Mouse (Mus musculus) C2C12 (cell line): ENCODE results near the gene Kdm2a. TPM values are rescaled to one million over a fixed set of nuclear protein-coding genes. Genes with fewer than 3 reads are reported as not detected.

Experiments used
- H3K27me3 ChIP-seq: one replicate; pipeline ENCODE4 v1.6.1; 2011; ENCODE audit not compliant: control insufficient read depth, insufficient read depth, insufficient read length
- H3K36me3 ChIP-seq: one replicate; pipeline ENCODE4 v1.6.1; 2011; ENCODE audit not compliant: control insufficient read depth, insufficient read depth
- H3K4me3 ChIP-seq: one replicate; pipeline ENCODE4 v1.5.1; 2011; ENCODE audit warnings: mild to moderate bottlenecking, control low read depth; ENCODE audit not compliant: poor library complexity, insufficient read depth, severe bottlenecking
- H3K79me2 ChIP-seq: one replicate; pipeline ENCODE4 v1.6.1; 2011; ENCODE audit not compliant: control insufficient read depth, insufficient read depth
- H3K79me3 ChIP-seq: one replicate; pipeline ENCODE4 v1.6.1; 2011; ENCODE audit warnings: low read depth, control low read depth
- H3ac ChIP-seq: one replicate; pipeline ENCODE3; 2011; ENCODE audit warnings: low read depth; ENCODE audit not compliant: control insufficient read depth, insufficient read length
- CEBPB ChIP-seq: IDR thresholded peaks from one replicate; pipeline ENCODE4 v1.6.1; 2011; ENCODE audit warnings: low read depth, mild to moderate bottlenecking, control low read depth, moderate library complexity
- CTCF ChIP-seq: IDR thresholded peaks from one replicate; pipeline ENCODE4 v1.5.1; 2011; ENCODE audit not compliant: control insufficient read depth, insufficient read depth, insufficient read length
- FOSL1 ChIP-seq: IDR thresholded peaks from one replicate; pipeline ENCODE4 v1.8.0; 2011; ENCODE audit warnings: mild to moderate bottlenecking, low read length; ENCODE audit not compliant: poor library complexity, insufficient read depth, severe bottlenecking
- MAX ChIP-seq: IDR thresholded peaks from one replicate; pipeline ENCODE4 v1.6.1; 2011; ENCODE audit warnings: mild to moderate bottlenecking, control low read depth
- MYOD1 ChIP-seq: IDR thresholded peaks from one replicate; pipeline ENCODE4 v1.6.1; 2011; ENCODE audit warnings: low read depth; ENCODE audit not compliant: control insufficient read depth, insufficient read length
- MYOG ChIP-seq: IDR thresholded peaks from one replicate; pipeline ENCODE4 v1.6.1; 2011; ENCODE audit not compliant: control insufficient read depth, insufficient read length; ENCODE audit errors: extremely low read depth
- USF1 ChIP-seq: IDR thresholded peaks from one replicate; pipeline ENCODE4 v1.6.1; 2011; ENCODE audit warnings: low read depth, mild to moderate bottlenecking, control low read depth, moderate library complexity
- polyA plus RNA-seq: library from polyadenylated mRNA; unstranded; fragments of >200 nt; fragmentation: generic; extraction: Trizol; gene quantifications from one replicate; pipeline ENCODE4 v1.2.1, GENCODE M21; 2012; ENCODE audit warnings: missing spikeins

The Kdm2a gene
- polyA plus RNA-seq, 1 experiment = 24.0 TPM

DNA sequence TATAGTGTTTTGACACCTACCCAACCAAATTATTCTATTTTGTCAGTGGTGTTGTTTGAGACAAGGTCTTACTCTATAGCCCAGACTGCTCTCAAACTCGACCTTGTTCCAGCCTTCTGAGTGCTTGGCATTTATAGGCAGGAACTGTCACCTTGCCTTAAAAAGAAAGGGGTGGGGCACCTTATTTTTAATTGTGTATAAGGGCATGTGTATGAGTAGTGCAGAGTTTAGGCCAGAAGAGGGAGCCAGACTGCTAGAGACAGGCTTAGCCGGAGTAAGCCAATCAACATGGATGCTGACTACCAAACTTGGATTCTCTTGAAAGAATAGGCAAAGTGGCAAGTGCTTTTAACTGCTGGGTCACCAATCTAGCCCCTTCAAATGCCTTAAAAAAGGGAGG is 59.9 kb downstream of the Kdm2a start:
- no peak overlapping the region for H3ac ChIP-seq
- peaks cover 34% of the 10 kb centered on the region for H3K36me3 ChIP-seq
- H3K79me2 ChIP-seq = peaks cover 7% of the 10 kb centered on the region

GRCm38 (mm10) chr19:4333791-4334190 is 64.3 kb downstream of the Kdm2a start:
- TF ChIP-seq MYOD1 (no peak), MAX (peak; percentile 95), USF1 (peak; percentile 33)
- H3K27me3 ChIP-seq = no peaks in the 10 kb centered on the region
- peaks cover 46% of the 10 kb centered on the region for H3K79me2 ChIP-seq
- H3K4me3 ChIP-seq = peak overlapping the region; percentile 51
- H3K79me3 ChIP-seq = peaks cover 34% of the 10 kb centered on the region
- H3ac ChIP-seq = peak overlapping the region; percentile 81
- H3K36me3 ChIP-seq = peaks cover 30% of the 10 kb centered on the region

More for the DNA sequence above, 59.9 kb downstream of the Kdm2a start:
- Histone ChIP-seq H3K27me3 (no peaks in the 10 kb centered on the region), H3K4me3 (no peak overlapping the region), H3K79me3 (peaks cover 4% of the 10 kb centered on the region)
- no peak for TF ChIP-seq CTCF

DNA sequence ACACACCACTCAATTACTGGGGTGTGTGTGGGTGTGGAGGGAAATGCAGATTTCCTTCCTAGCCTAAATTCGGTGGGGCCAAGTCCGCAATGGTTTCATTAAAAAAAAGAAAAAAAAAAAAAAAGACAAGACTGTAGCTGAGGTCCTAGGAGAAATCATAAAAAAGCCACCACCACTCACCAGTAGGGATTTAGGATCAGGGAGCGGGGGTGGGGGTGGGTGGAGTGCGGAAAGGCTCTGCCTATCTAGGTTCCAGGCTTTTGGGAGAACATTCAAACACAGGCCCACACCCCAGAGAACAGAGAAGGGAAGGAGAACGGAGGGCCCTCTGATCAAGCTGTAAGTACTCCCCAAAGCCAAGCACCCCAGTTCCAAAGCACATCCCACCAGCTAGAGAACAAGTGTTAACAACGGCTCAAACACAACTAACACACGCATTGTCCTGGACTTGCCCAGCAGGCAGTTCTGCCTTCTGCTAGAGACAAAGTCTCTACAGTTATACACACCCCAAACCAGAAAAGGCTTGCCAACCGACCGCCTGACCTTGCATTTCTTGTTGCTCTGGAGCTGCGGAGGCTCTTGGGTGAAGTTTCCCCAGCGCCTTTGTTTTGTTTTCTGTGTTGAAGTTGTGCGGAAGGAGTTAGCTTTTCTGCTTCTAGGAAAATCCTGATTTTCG is 64.8 kb downstream of the Kdm2a start:
- Histone ChIP-seq H3K79me3 (peaks cover 34% of the 10 kb centered on the region), H3K4me3 (peak overlapping the region; percentile 51), H3K36me3 (peaks cover 33% of the 10 kb centered on the region), H3K79me2 (peaks cover 52% of the 10 kb centered on the region), H3ac (peak overlapping the region; percentile 84), H3K27me3 (no peaks in the 10 kb centered on the region)
- TF ChIP-seq MYOG = no peak
- TF ChIP-seq CEBPB = no peak
- no peak for TF ChIP-seq FOSL1
- no peak for TF ChIP-seq CTCF
- no peak for TF ChIP-seq MAX
- TF ChIP-seq USF1 = no peak
- no peak for TF ChIP-seq MYOD1

DNA sequence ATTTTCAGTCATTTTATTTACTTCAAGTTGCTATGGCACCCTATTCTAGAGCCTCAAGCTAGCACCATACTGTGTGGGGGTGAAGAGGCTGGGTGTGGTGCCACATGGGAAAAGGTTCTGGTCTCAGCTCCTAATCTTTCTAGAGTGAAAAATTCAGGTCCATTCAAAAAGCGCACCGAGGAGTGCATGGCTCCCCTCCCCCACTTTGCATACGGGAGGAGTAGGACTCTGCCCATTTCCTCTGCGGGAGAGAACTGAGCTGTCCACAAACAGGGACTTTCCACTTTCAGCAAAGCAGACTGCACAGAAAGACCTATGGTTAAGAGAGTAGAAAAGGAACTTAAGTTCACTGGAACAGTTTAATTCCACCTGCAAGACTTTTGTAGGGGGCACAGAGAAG is 65.4 kb downstream of the Kdm2a start:
- peaks cover 58% of the 10 kb centered on the region for H3K79me2 ChIP-seq
- peak overlapping the region; percentile 84 for H3ac ChIP-seq
- peak overlapping the region; percentile 51 for H3K4me3 ChIP-seq
- H3K27me3 ChIP-seq = no peaks in the 10 kb centered on the region
- TF ChIP-seq MYOD1 (no peak), MYOG (no peak), USF1 (no peak), MAX (no peak), FOSL1 (no peak), CEBPB (no peak), CTCF (no peak)
- peaks cover 36% of the 10 kb centered on the region for H3K36me3 ChIP-seq
- H3K79me3 ChIP-seq = peaks cover 34% of the 10 kb centered on the region

DNA sequence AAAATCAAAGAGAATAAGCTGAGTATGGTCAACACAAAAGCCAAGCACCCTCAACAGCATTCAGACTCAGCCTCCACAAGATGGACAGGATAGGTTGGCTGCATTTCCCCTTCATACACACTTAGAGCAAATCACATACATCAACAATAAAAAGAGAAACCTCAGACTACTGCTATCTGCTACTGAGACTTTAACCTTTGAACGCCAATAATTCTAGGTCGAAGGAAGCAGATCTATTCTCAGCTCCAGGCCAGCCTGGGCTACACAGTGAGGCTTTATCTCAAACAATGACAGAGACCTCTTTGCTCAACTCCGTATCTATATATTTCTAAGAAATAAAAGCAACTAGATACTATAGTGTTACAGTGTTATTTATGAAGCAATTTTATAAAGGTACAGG is 66.8 kb downstream of the Kdm2a start:
- Histone ChIP-seq H3K79me3 (peaks cover 34% of the 10 kb centered on the region), H3K4me3 (no peak overlapping the region), H3K36me3 (peaks cover 49% of the 10 kb centered on the region), H3K79me2 (peaks cover 68% of the 10 kb centered on the region), H3ac (no peak overlapping the region), H3K27me3 (no peaks in the 10 kb centered on the region)
- TF ChIP-seq USF1 = no peak
- TF ChIP-seq MYOG = no peak
- no peak for TF ChIP-seq CEBPB
- TF ChIP-seq FOSL1 = no peak
- no peak for TF ChIP-seq CTCF
- no peak for TF ChIP-seq MAX
- no peak for TF ChIP-seq MYOD1

DNA sequence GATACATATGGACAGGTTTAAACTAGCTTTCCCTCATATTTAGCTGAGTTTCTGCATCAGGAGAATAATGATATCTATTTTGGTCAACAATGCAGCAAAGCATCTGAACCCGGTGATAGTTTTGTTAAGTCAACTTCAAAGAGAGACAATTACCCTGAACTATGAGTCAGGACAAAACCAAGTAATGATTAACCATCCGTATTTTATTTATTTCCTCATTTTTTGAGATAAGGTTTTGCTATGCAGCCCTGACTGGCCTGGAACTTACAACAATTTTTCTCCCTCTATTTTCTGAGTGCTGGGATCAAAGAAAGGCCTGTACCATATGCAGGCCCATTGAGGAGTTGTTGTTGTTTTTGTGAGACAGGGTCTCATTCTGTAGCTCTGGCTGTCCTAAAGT is 67.5 kb downstream of the Kdm2a start:
- Histone ChIP-seq H3K79me2 (peaks cover 70% of the 10 kb centered on the region), H3K4me3 (no peak overlapping the region), H3K27me3 (no peaks in the 10 kb centered on the region), H3K79me3 (peaks cover 37% of the 10 kb centered on the region), H3ac (no peak overlapping the region), H3K36me3 (peaks cover 56% of the 10 kb centered on the region)
- no peak for TF ChIP-seq CEBPB
